Mouse (Mus musculus): ENCODE measurements around the gene Bcl9. TPM values are rescaled to one million over a fixed set of nuclear protein-coding genes. Genes with fewer than 3 reads are reported as not detected.

Bcl9 gene
- polyA plus RNA-seq, 1 experiment from 2014 or later, result 19.2 TPM

GRCm38 (mm10) chr3:97334618-97335017 is 36.9 kb upstream of the Bcl9 start:
- TF ChIP-seq EP300 (optimal IDR thresholded peaks at IDR 0.05), result no peak
- TF ChIP-seq CTCF (IDR thresholded peaks at IDR 0.05; ENCODE audit: low read depth), result no peak
- H3K36me3 ChIP-seq (ENCODE audit: control insufficient read depth, insufficient read depth, low read length), result no peaks in the 10 kb centered on the region
- no peak overlapping the region for H3K4me3 ChIP-seq (ENCODE audit: low read depth, low read length)
- no peak overlapping the region for H3K4me2 ChIP-seq (replicated peaks; ENCODE audit: low read depth)
- H3K4me1 ChIP-seq (replicated peaks; ENCODE audit: control insufficient read depth, insufficient read depth), result no peaks in the 10 kb centered on the region; the same call in 1 of the 2 replicates
- no peaks in the 10 kb centered on the region for H3K9me3 ChIP-seq (ENCODE audit: control insufficient read depth, low read length)
- H3K27me3 ChIP-seq (ENCODE audit: control insufficient read depth, insufficient read depth, low read length), result no peaks in the 10 kb centered on the region
- H3K9ac ChIP-seq (ENCODE audit: low read length), result no peak overlapping the region
- DNase-seq (ENCODE audit: low spot score) (no peak), ATAC-seq (ENCODE audit: low FRiP score, low TSS enrichment) (no peak)
- no peak overlapping the region for H3K27ac ChIP-seq (replicated peaks)
- 32% methylated on average over 9 of the region's 9 CpGs for WGBS

GRCm38 (mm10) chr3:97332172-97332571 is 34.5 kb upstream of the Bcl9 start:
- Histone ChIP-seq H3K9me3 (ENCODE audit: control insufficient read depth, low read length) (no peaks in the 10 kb centered on the region), H3K27me3 (ENCODE audit: control insufficient read depth, insufficient read depth, low read length) (no peaks in the 10 kb centered on the region), H3K4me2 (replicated peaks; ENCODE audit: low read depth) (no peak overlapping the region), H3K27ac (replicated peaks) (no peak overlapping the region), H3K36me3 (ENCODE audit: control insufficient read depth, insufficient read depth, low read length) (no peaks in the 10 kb centered on the region), H3K9ac (ENCODE audit: low read length) (no peak overlapping the region), H3K4me3 (ENCODE audit: low read depth, low read length) (no peak overlapping the region), H3K4me1 (replicated peaks; ENCODE audit: control insufficient read depth, insufficient read depth) (no peaks in the 10 kb centered on the region; the same call in 1 of the 2 replicates)
- ATAC-seq (ENCODE audit: low FRiP score, low TSS enrichment) (no peak), DNase-seq (ENCODE audit: low spot score) (no peak)
- TF ChIP-seq CTCF (IDR thresholded peaks at IDR 0.05; ENCODE audit: low read depth) (peak; percentile 64), EP300 (optimal IDR thresholded peaks at IDR 0.05) (no peak)
- WGBS, result 84% methylated on average over 12 of the region's 12 CpGs

GRCm38 (mm10) chr3:97327809-97328208 is 30.1 kb upstream of the Bcl9 start:
- Histone ChIP-seq H3K9ac (ENCODE audit: low read length) (no peak overlapping the region), H3K4me1 (replicated peaks; ENCODE audit: control insufficient read depth, insufficient read depth) (no peaks in the 10 kb centered on the region), H3K4me2 (replicated peaks; ENCODE audit: low read depth) (no peak overlapping the region), H3K9me3 (ENCODE audit: control insufficient read depth, low read length) (no peaks in the 10 kb centered on the region), H3K27me3 (ENCODE audit: control insufficient read depth, insufficient read depth, low read length) (no peaks in the 10 kb centered on the region), H3K36me3 (ENCODE audit: control insufficient read depth, insufficient read depth, low read length) (no peaks in the 10 kb centered on the region), H3K4me3 (ENCODE audit: low read depth, low read length) (no peak overlapping the region), H3K27ac (replicated peaks) (no peak overlapping the region)
- ATAC-seq (ENCODE audit: low FRiP score, low TSS enrichment), result no peak
- no peak for DNase-seq (ENCODE audit: low spot score)
- 87% methylated on average over 2 of the region's 2 CpGs for WGBS
- TF ChIP-seq CTCF (IDR thresholded peaks at IDR 0.05; ENCODE audit: low read depth), result no peak

GRCm38 (mm10) chr3:97327356-97327755 is 29.6 kb upstream of the Bcl9 start:
- Histone ChIP-seq H3K9me3 (ENCODE audit: control insufficient read depth, low read length) (no peaks in the 10 kb centered on the region), H3K27ac (replicated peaks) (no peak overlapping the region), H3K4me3 (ENCODE audit: low read depth, low read length) (no peak overlapping the region), H3K9ac (ENCODE audit: low read length) (no peak overlapping the region), H3K27me3 (ENCODE audit: control insufficient read depth, insufficient read depth, low read length) (no peaks in the 10 kb centered on the region), H3K4me1 (replicated peaks; ENCODE audit: control insufficient read depth, insufficient read depth) (no peaks in the 10 kb centered on the region), H3K36me3 (ENCODE audit: control insufficient read depth, insufficient read depth, low read length) (no peaks in the 10 kb centered on the region), H3K4me2 (replicated peaks; ENCODE audit: low read depth) (no peak overlapping the region)
- ATAC-seq (ENCODE audit: low FRiP score, low TSS enrichment) (no peak), DNase-seq (ENCODE audit: low spot score) (no peak)
- WGBS, result 89% methylated on average over 1 of the region's 1 CpGs
- TF ChIP-seq EP300 (optimal IDR thresholded peaks at IDR 0.05) (no peak), CTCF (IDR thresholded peaks at IDR 0.05; ENCODE audit: low read depth) (no peak)

- no peak overlapping the region for H3K27ac ChIP-seq (replicated peaks)
- WGBS, result 66% methylated on average over 15 of the region's 15 CpGs
Measured at GRCm38 (mm10) chr3:97325621-97326345, 28.1 kb upstream of the Bcl9 start.

GRCm38 (mm10) chr3:97324046-97324445 is 26.3 kb upstream of the Bcl9 start:
- 53% methylated on average over 17 of the region's 17 CpGs for WGBS
- ATAC-seq (ENCODE audit: low FRiP score, low TSS enrichment), result no peak
- H3K27ac ChIP-seq (replicated peaks), result no peak overlapping the region
- H3K4me2 ChIP-seq (replicated peaks; ENCODE audit: low read depth), result peak overlapping the region; percentile 20; the same call in 1 of the 2 replicates
- H3K27me3 ChIP-seq (ENCODE audit: control insufficient read depth, insufficient read depth, low read length), result no peaks in the 10 kb centered on the region
- H3K36me3 ChIP-seq (ENCODE audit: control insufficient read depth, insufficient read depth, low read length), result no peaks in the 10 kb centered on the region
- H3K4me1 ChIP-seq (replicated peaks; ENCODE audit: control insufficient read depth, insufficient read depth), result no peaks in the 10 kb centered on the region
- H3K9ac ChIP-seq (ENCODE audit: low read length), result no peak overlapping the region
- no peak for DNase-seq (ENCODE audit: low spot score)
- no peak for TF ChIP-seq CTCF (IDR thresholded peaks at IDR 0.05; ENCODE audit: low read depth)
- no peak for TF ChIP-seq EP300 (optimal IDR thresholded peaks at IDR 0.05)
- no peak overlapping the region for H3K4me3 ChIP-seq (ENCODE audit: low read depth, low read length)
- no peaks in the 10 kb centered on the region for H3K9me3 ChIP-seq (ENCODE audit: control insufficient read depth, low read length)

More at GRCm38 (mm10) chr3:97325621-97326345, 28.1 kb upstream of the Bcl9 start:
- no peaks in the 10 kb centered on the region for H3K4me1 ChIP-seq (replicated peaks; ENCODE audit: control insufficient read depth, insufficient read depth)
- H3K36me3 ChIP-seq (ENCODE audit: control insufficient read depth, insufficient read depth, low read length), result no peaks in the 10 kb centered on the region
- no peaks in the 10 kb centered on the region for H3K27me3 ChIP-seq (ENCODE audit: control insufficient read depth, insufficient read depth, low read length)
- ATAC-seq (ENCODE audit: low FRiP score, low TSS enrichment) (no peak), DNase-seq (ENCODE audit: low spot score) (no peak)
- H3K9me3 ChIP-seq (ENCODE audit: control insufficient read depth, low read length), result no peaks in the 10 kb centered on the region
- no peak overlapping the region for H3K4me2 ChIP-seq (replicated peaks; ENCODE audit: low read depth)
- TF ChIP-seq EP300 (optimal IDR thresholded peaks at IDR 0.05), result no peak
- no peak for TF ChIP-seq CTCF (IDR thresholded peaks at IDR 0.05; ENCODE audit: low read depth)
- no peak overlapping the region for H3K9ac ChIP-seq (ENCODE audit: low read length)
- H3K4me3 ChIP-seq (ENCODE audit: low read depth, low read length), result no peak overlapping the region
